Mouse (Mus musculus): Measurements from ENCODE around the gene Ssh2. TPM values are rescaled to one million over a fixed set of nuclear protein-coding genes. Genes with fewer than 3 reads are reported as not detected.

Ssh2 gene
- polyA plus RNA-seq, 1 experiment from 2014 or later, result 17.5 TPM

DNA sequence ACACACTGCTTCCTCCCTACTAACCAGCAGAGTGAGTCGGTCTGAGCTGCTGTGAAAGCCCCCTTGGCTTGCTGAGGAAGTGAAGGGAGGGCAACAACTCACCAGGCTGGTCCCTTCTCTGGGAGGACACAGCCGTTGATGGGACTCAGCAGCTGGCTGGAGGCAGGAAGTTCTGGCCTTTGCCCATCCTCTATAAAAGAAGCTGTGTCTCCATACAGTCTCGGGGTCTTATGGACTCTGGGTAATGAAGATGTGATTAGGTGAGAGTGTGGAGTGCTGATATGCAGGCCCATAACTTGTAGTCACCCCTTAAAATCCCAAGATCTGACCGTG is 278.2 kb downstream of the Ssh2 start:
- 25% methylated on average over 4 of the region's 4 CpGs for WGBS

DNA sequence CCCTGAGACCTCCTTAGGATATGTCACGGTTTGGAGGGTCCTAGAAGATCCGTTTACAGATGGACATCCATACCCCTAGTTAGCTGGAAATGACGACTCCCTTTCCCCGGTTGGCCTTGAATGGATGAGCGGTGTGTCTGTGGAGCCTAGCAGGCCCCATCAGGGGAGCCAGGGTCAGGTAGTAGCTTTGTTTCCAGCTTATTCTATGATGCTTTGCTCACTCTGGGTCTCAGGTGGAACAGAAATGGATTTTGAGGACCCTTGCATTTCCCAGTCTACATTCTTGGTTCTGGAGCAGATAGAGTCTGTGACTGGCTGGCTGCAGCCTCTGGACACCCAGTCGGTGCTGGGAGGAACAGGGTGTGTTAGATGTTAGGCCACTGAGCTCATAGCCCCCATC is 278.7 kb downstream of the Ssh2 start:
- Histone ChIP-seq H3K4me1 (peaks cover 79% of the 10 kb centered on the region), H3K4me3 (peak overlapping the region; percentile 97), H3K4me2 (peak overlapping the region; percentile 93), H3K36me3 (peaks cover 13% of the 10 kb centered on the region), H3K27ac (replicated peaks) (peak overlapping the region; percentile 94), H3K9ac (peak overlapping the region; percentile 99), H3K27me3 (replicated peaks) (no peaks in the 10 kb centered on the region), H3K9me3 (no peaks in the 10 kb centered on the region)
- 70% methylated on average over 6 of the region's 6 CpGs for WGBS
- ATAC-seq (ENCODE audit: extremely low read depth, insufficient number of reproducible peaks, low FRiP score, low TSS enrichment), result no peak

More for the DNA sequence above, 278.2 kb downstream of the Ssh2 start:
- Histone ChIP-seq H3K9ac (peak overlapping the region; percentile 99), H3K4me3 (peak overlapping the region; percentile 97), H3K4me2 (peak overlapping the region; percentile 93), H3K36me3 (peaks cover 8% of the 10 kb centered on the region), H3K27ac (replicated peaks) (peak overlapping the region; percentile 94), H3K4me1 (peaks cover 80% of the 10 kb centered on the region), H3K9me3 (no peaks in the 10 kb centered on the region), H3K27me3 (replicated peaks) (no peaks in the 10 kb centered on the region)
- ATAC-seq (ENCODE audit: extremely low read depth, insufficient number of reproducible peaks, low FRiP score, low TSS enrichment), result no peak

GRCm38 (mm10) chr11:77495507-77495906 is 279.4 kb downstream of the Ssh2 start:
- Histone ChIP-seq H3K27ac (replicated peaks) (peak overlapping the region; percentile 94; the same call in 1 of the 2 replicates), H3K4me1 (peaks cover 74% of the 10 kb centered on the region)

DNA sequence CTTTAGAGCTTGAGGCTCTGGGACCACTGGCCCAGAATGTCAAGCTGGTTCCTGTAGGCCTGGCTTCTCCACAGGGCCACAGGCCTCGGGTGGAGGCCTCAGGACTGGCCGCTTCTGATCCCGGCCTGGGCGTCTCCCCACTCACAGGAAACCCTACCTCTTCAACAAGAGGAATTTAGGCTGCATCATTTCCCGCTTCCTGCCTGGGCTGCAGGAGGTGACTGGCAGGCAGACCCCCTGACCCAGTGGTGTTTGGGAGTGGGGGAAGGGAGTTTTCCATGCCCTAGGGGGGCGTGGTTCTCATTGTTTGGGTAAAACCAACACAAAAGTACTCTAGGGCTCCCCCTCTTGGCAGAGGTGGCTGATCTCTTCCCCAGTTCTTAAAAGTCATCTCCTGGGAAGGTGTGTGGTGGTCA is 281.3 kb downstream of the Ssh2 start:
- H3K4me1 ChIP-seq, result peaks cover 64% of the 10 kb centered on the region
- H3K4me2 ChIP-seq, result peak overlapping the region; percentile 36
- 32% methylated on average over 6 of the region's 6 CpGs for WGBS
- peak overlapping the region; percentile 14; the same call in 1 of the 2 replicates for H3K4me3 ChIP-seq
- no peak; the same call in 1 of the 2 replicates for ATAC-seq (ENCODE audit: extremely low read depth, insufficient number of reproducible peaks, low FRiP score, low TSS enrichment)
- H3K27me3 ChIP-seq (replicated peaks), result no peaks in the 10 kb centered on the region
- H3K36me3 ChIP-seq, result peaks cover 38% of the 10 kb centered on the region
- H3K27ac ChIP-seq (replicated peaks), result peak overlapping the region; percentile 93
- no peaks in the 10 kb centered on the region for H3K9me3 ChIP-seq
- H3K9ac ChIP-seq, result peak overlapping the region; percentile 73

More at GRCm38 (mm10) chr11:77495507-77495906, 279.4 kb downstream of the Ssh2 start:
- Histone ChIP-seq H3K36me3 (peaks cover 20% of the 10 kb centered on the region), H3K4me3 (no peak overlapping the region), H3K4me2 (peak overlapping the region; percentile 93), H3K27me3 (replicated peaks) (no peaks in the 10 kb centered on the region), H3K9me3 (no peaks in the 10 kb centered on the region), H3K9ac (peak overlapping the region; percentile 99)
- no peak for ATAC-seq (ENCODE audit: extremely low read depth, insufficient number of reproducible peaks, low FRiP score, low TSS enrichment)

- Histone ChIP-seq H3K27me3 (replicated peaks) (no peaks in the 10 kb centered on the region), H3K4me3 (0 out of 2 replicates have a peak overlapping the region, but pooled peaks have one; percentile 4), H3K9ac (peak overlapping the region; percentile 73), H3K9me3 (no peaks in the 10 kb centered on the region), H3K4me1 (peaks cover 64% of the 10 kb centered on the region), H3K4me2 (peak overlapping the region; percentile 36), H3K36me3 (peaks cover 43% of the 10 kb centered on the region), H3K27ac (replicated peaks) (peak overlapping the region; percentile 93)
- WGBS, result 28% methylated on average over 4 of the region's 4 CpGs
- ATAC-seq (ENCODE audit: extremely low read depth, insufficient number of reproducible peaks, low FRiP score, low TSS enrichment), result no peak
Measured at GRCm38 (mm10) chr11:77497851-77498250, 281.8 kb downstream of the Ssh2 start.

DNA sequence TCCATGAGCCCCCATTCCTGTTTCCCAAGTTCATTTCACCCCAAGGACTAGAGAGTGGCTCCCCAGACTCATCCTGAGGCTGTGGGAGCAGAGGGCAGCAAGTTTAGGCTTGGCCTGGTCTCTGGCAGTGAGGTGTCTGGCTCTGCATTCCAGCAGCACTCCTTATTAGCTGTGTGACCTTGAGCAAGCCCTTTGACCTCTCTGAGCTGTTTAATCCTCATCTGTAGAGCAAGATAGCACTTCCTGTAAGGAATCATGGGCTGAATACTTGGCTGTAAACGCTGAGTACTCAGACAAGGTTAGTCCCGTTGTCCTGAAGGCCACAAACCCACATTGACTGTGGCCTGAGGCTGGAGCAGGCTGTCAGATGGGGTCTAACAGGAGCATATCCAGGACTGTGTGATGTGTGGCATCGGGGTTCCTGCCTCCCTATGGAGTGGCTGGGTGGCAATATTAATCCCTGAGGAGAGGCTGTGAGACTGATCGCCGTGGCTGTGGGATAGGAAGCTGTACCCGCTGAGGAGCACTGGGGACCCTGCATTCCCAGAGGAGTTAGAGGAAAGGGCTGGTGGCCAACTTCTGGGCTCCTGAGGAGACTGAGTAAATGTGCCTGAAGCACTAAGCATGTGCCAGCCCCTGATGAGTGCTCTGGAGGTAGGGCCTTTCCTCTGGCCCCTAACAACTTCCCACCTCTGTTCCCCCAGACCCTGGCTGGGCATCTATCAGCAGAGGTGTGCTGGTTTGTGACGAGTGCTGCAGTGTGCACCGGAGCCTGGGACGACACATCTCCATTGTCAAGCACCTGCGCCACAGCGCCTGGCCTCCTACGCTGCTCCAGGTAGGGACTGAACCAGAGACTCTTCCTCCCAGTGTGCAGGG is 282.4 kb downstream of the Ssh2 start:
- Histone ChIP-seq H3K4me2 (peak overlapping the region; percentile 36), H3K9me3 (no peaks in the 10 kb centered on the region), H3K27ac (replicated peaks) (peak overlapping the region; percentile 93), H3K9ac (peak overlapping the region; percentile 73), H3K4me1 (peaks cover 71% of the 10 kb centered on the region), H3K4me3 (no peak overlapping the region), H3K27me3 (replicated peaks) (no peaks in the 10 kb centered on the region), H3K36me3 (peaks cover 49% of the 10 kb centered on the region)
- no peak for ATAC-seq (ENCODE audit: extremely low read depth, insufficient number of reproducible peaks, low FRiP score, low TSS enrichment)
- 69% methylated on average over 12 of the region's 12 CpGs for WGBS

- H3K9ac ChIP-seq, result 0 out of 2 replicates have a peak overlapping the region, but pooled peaks have one; percentile 73
- WGBS, result 85% methylated on average over 7 of the region's 7 CpGs
- H3K27ac ChIP-seq (replicated peaks), result no peak overlapping the region
- H3K4me3 ChIP-seq, result no peak overlapping the region
- peaks cover 66% of the 10 kb centered on the region for H3K4me1 ChIP-seq
- no peak for ATAC-seq (ENCODE audit: extremely low read depth, insufficient number of reproducible peaks, low FRiP score, low TSS enrichment)
- no peak overlapping the region for H3K4me2 ChIP-seq
- no peaks in the 10 kb centered on the region for H3K9me3 ChIP-seq
- H3K27me3 ChIP-seq (replicated peaks), result no peaks in the 10 kb centered on the region
- H3K36me3 ChIP-seq, result peaks cover 58% of the 10 kb centered on the region
Measured at GRCm38 (mm10) chr11:77499354-77499753, 283.3 kb downstream of the Ssh2 start.

GRCm38 (mm10) chr11:77500361-77501325 is 284.6 kb downstream of the Ssh2 start:
- Histone ChIP-seq H3K4me3 (no peak overlapping the region), H3K9ac (peak overlapping the region; percentile 40; the same call in 1 of the 2 replicates), H3K4me1 (peaks cover 53% of the 10 kb centered on the region), H3K4me2 (no peak overlapping the region), H3K36me3 (peaks cover 71% of the 10 kb centered on the region), H3K27ac (replicated peaks) (no peak overlapping the region), H3K9me3 (no peaks in the 10 kb centered on the region), H3K27me3 (replicated peaks) (no peaks in the 10 kb centered on the region)
- no peak for ATAC-seq (ENCODE audit: extremely low read depth, insufficient number of reproducible peaks, low FRiP score, low TSS enrichment)
- WGBS, result 83% methylated on average over 17 of the region's 17 CpGs

DNA sequence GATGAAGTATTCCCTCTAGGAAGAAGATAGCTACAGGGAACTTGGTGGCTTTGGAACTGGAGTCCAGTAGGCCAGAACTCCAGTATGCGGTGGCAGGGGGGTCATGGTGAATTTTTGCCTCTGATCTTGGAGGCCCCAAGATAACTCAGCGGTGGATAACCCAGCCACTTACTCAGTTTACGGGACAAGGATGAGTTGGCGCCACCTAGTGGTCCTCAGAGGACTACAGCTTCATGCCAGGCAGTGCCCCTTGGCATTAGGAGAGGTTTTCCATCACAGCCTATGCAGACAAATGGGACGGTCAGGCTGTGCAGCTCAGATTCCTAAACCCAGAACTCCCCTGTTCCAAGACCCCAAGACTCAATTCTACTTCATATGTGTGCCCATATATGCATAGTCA is 285.3 kb downstream of the Ssh2 start:
- H3K36me3 ChIP-seq, result peaks cover 76% of the 10 kb centered on the region
- WGBS, result 19% methylated on average over 5 of the region's 5 CpGs

GRCm38 (mm10) chr11:77501971-77502370 is 285.9 kb downstream of the Ssh2 start:
- H3K9ac ChIP-seq, result no peak overlapping the region
- H3K4me2 ChIP-seq, result no peak overlapping the region
- ATAC-seq (ENCODE audit: extremely low read depth, insufficient number of reproducible peaks, low FRiP score, low TSS enrichment), result no peak
- peaks cover 40% of the 10 kb centered on the region for H3K4me1 ChIP-seq
- H3K4me3 ChIP-seq, result no peak overlapping the region
- H3K36me3 ChIP-seq, result peaks cover 82% of the 10 kb centered on the region
- 89% methylated on average over 4 of the region's 4 CpGs for WGBS
- no peaks in the 10 kb centered on the region for H3K27me3 ChIP-seq (replicated peaks)
- H3K27ac ChIP-seq (replicated peaks), result no peak overlapping the region
- H3K9me3 ChIP-seq, result no peaks in the 10 kb centered on the region

More for the DNA sequence above, 285.3 kb downstream of the Ssh2 start:
- Histone ChIP-seq H3K4me3 (no peak overlapping the region), H3K27me3 (replicated peaks) (no peaks in the 10 kb centered on the region), H3K4me2 (no peak overlapping the region), H3K27ac (replicated peaks) (no peak overlapping the region), H3K9ac (peak overlapping the region; percentile 40; the same call in 1 of the 2 replicates), H3K9me3 (no peaks in the 10 kb centered on the region), H3K4me1 (peaks cover 46% of the 10 kb centered on the region)
- no peak for ATAC-seq (ENCODE audit: extremely low read depth, insufficient number of reproducible peaks, low FRiP score, low TSS enrichment)

- Histone ChIP-seq H3K27ac (replicated peaks) (no peak overlapping the region), H3K36me3 (peaks cover 86% of the 10 kb centered on the region)
- 78% methylated on average over 6 of the region's 6 CpGs for WGBS
Measured at GRCm38 (mm10) chr11:77502481-77502880, 286.4 kb downstream of the Ssh2 start.

More at GRCm38 (mm10) chr11:77502481-77502880, 286.4 kb downstream of the Ssh2 start:
- H3K9me3 ChIP-seq, result no peaks in the 10 kb centered on the region
- no peak for ATAC-seq (ENCODE audit: extremely low read depth, insufficient number of reproducible peaks, low FRiP score, low TSS enrichment)
- no peak overlapping the region for H3K4me2 ChIP-seq
- no peaks in the 10 kb centered on the region for H3K27me3 ChIP-seq (replicated peaks)
- peaks cover 35% of the 10 kb centered on the region for H3K4me1 ChIP-seq
- H3K9ac ChIP-seq, result peak overlapping the region; percentile 1; the same call in 1 of the 2 replicates
- H3K4me3 ChIP-seq, result no peak overlapping the region

Measured in heart, embryonic 13.5 days (tissue).